Mouse (Mus musculus) hindbrain, embryonic 12.5 days (tissue): ENCODE data around the gene Nedd9. TPM values are rescaled to one million over a fixed set of nuclear protein-coding genes. Genes with fewer than 3 reads are reported as not detected.

ENCODE experiments used
- ATAC-seq: fragments of 200-750 bp; cut with Nextera tagmentation; 2 replicates; pipeline ENCODE4 v1.8.0; 2017; ENCODE audit warnings: moderate TSS enrichment; ENCODE audit not compliant: low FRiP score
- H3K27ac ChIP-seq: fragments of 300-500 bp; sonication (generic); 2 replicates; pipeline ENCODE4 v1.5.1; 2016; ENCODE audit warnings: mild to moderate bottlenecking
- H3K27me3 ChIP-seq: fragments of 300-500 bp; sonication (generic); 2 replicates; pipeline ENCODE4 v1.6.1; 2016; ENCODE audit warnings: mild to moderate bottlenecking
- H3K36me3 ChIP-seq: fragments of 300-500 bp; sonication (generic); 2 replicates; pipeline ENCODE4 v1.6.1; 2016; ENCODE audit warnings: mild to moderate bottlenecking
- H3K4me1 ChIP-seq: fragments of 300-500 bp; sonication (generic); 2 replicates; pipeline ENCODE4 v1.6.1; 2016
- H3K4me2 ChIP-seq: fragments of 300-500 bp; sonication (generic); replicated peaks from 2 replicates; pipeline ENCODE4 v1.6.1; 2016; ENCODE audit warnings: mild to moderate bottlenecking
- H3K4me3 ChIP-seq: fragments of 300-500 bp; sonication (generic); 2 replicates; pipeline ENCODE4 v1.5.1; 2016; ENCODE audit warnings: mild to moderate bottlenecking
- H3K9ac ChIP-seq: fragments of 300-500 bp; sonication (generic); 2 replicates; pipeline ENCODE4 v1.6.1; 2016; ENCODE audit warnings: mild to moderate bottlenecking, moderate library complexity
- H3K9me3 ChIP-seq: fragments of 300-500 bp; sonication (generic); replicated peaks from 2 replicates; pipeline ENCODE4 v1.6.1; 2016; ENCODE audit warnings: mild to moderate bottlenecking
- WGBS: fragments of 180-500 bp; shearing (Covaris S2); methylation state at CpG from one replicate; pipeline ENCODE4 v1.1.7; 2016; 5-methylcytosine and 5-hydroxymethylcytosine counted together
- polyA plus RNA-seq: library from polyadenylated mRNA; unstranded; fragments of >200 nt; fragmentation: Nextera tagmentation; extraction: Ambion mirVana; gene quantifications from 2 replicates; pipeline ENCODE4 v1.2.1, GENCODE M21; 2016

Nedd9 gene
- polyA plus RNA-seq = 17.1 and 17.9 TPM in 2 replicates

GRCm38 (mm10) chr13:41486606-41487408 is at the start of gene Nedd9:
Nedd9 (minus strand) TSS chr13:41487362.
- no peaks in the 10 kb centered on the region for H3K9me3 ChIP-seq
- ATAC-seq = no peak
- 86% methylated on average over 15 of the region's 15 CpGs for WGBS
- H3K27me3 ChIP-seq = peaks cover 2% of the 10 kb centered on the region; the same call in 1 of the 2 replicates
- no peak within 1 kb of the TSS for H3K27ac ChIP-seq
- no peak within 1 kb of the TSS for H3K4me3 ChIP-seq
- no peak within 1 kb of the TSS for H3K9ac ChIP-seq
- H3K4me1 ChIP-seq = 0 out of 2 replicates have a peak, but pooled peaks cover 9% of the 10 kb centered on the region
- no peak within 1 kb of the TSS for H3K4me2 ChIP-seq
- H3K36me3 ChIP-seq = no peaks in the 10 kb centered on the region

DNA sequence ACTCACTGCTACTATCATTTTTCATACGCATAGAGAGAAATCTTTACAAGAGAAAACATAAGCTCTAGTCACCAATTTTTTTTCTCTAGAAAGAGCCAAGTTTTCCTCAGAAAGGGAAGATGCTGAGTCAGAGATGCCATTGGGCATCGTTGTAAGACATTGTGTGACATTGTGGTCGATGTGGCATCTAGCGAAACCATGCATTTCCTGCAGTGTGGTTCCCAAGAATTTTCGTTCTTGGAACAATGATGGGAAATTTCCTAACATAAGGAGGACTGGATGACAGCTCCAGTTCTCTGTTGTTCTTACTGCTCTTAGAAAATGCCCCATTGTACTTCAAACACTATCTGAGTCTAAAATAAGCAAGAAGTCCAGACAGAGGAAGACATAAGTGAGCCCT is 45.5 kb upstream of the Nedd9 start:
- WGBS = 82% methylated on average over 5 of the region's 5 CpGs

DNA sequence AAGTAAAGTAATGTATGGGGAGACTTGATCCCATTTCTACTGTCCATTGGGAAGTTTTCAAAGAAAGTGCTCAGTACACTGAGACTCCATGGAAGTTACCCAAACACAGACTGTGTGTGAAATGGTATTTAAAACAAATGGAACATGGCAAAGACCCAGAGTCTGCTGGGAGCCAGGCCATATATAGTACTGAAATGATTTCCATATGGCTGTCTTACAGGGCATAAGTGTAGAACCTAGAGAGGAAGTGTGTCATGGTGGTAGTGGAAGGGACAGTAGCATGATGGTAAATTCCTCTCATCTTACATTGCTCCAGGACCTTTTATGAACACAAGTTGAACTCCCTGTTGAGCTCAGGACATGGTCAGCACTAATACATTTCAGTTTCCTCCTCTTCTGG is 43.2 kb upstream of the Nedd9 start:
- ATAC-seq = no peak
- Histone ChIP-seq H3K27me3 (no peaks in the 10 kb centered on the region), H3K36me3 (no peaks in the 10 kb centered on the region)

More for the DNA sequence above, 45.5 kb upstream of the Nedd9 start:
- Histone ChIP-seq H3K4me2 (no peak overlapping the region), H3K27me3 (no peaks in the 10 kb centered on the region), H3K4me3 (no peak overlapping the region), H3K4me1 (no peaks in the 10 kb centered on the region), H3K9ac (no peak overlapping the region), H3K27ac (no peak overlapping the region), H3K9me3 (no peaks in the 10 kb centered on the region), H3K36me3 (no peaks in the 10 kb centered on the region)
- no peak for ATAC-seq

DNA sequence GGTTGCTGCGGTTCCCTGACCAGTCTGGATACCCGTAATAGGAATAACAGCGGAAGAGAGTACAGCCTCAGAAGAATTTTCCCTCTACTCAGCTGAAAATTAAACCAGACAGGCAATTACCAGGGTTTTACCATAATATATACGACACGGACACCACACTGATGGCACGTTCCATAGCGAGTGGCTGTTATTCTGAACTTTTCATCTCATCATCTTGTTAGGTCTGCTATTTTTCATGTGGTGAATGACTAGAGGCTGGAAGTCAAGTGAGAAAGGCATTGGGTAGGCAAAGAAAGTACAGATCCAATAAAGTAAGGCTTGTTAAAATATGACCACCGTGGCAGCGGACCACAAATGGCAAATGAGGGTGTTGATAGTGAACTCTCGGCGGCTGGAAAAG is 37.0 kb upstream of the Nedd9 start:
- Histone ChIP-seq H3K27me3 (no peaks in the 10 kb centered on the region), H3K4me3 (no peak overlapping the region), H3K36me3 (no peaks in the 10 kb centered on the region), H3K4me1 (no peaks in the 10 kb centered on the region), H3K27ac (no peak overlapping the region), H3K9me3 (no peaks in the 10 kb centered on the region), H3K9ac (no peak overlapping the region), H3K4me2 (no peak overlapping the region)
- ATAC-seq = no peak
- WGBS = 95% methylated on average over 11 of the region's 11 CpGs

More for the DNA sequence above, 43.2 kb upstream of the Nedd9 start:
- Histone ChIP-seq H3K27ac (no peak overlapping the region), H3K9me3 (no peaks in the 10 kb centered on the region), H3K9ac (no peak overlapping the region), H3K4me1 (no peaks in the 10 kb centered on the region), H3K4me3 (no peak overlapping the region), H3K4me2 (no peak overlapping the region)

GRCm38 (mm10) chr13:41521296-41521695 is 34.1 kb upstream of the Nedd9 start:
- no peaks in the 10 kb centered on the region for H3K4me1 ChIP-seq
- WGBS = 80% methylated on average over 4 of the region's 4 CpGs
- H3K9ac ChIP-seq = no peak overlapping the region
- no peak overlapping the region for H3K27ac ChIP-seq
- no peaks in the 10 kb centered on the region for H3K9me3 ChIP-seq
- no peaks in the 10 kb centered on the region for H3K27me3 ChIP-seq
- H3K36me3 ChIP-seq = no peaks in the 10 kb centered on the region
- no peak overlapping the region for H3K4me2 ChIP-seq
- no peak overlapping the region for H3K4me3 ChIP-seq
- no peak for ATAC-seq

- no peak overlapping the region for H3K4me3 ChIP-seq
- no peaks in the 10 kb centered on the region for H3K9me3 ChIP-seq
- H3K27ac ChIP-seq = no peak overlapping the region
- H3K9ac ChIP-seq = no peak overlapping the region
- H3K27me3 ChIP-seq = no peaks in the 10 kb centered on the region
- 94% methylated on average over 5 of the region's 5 CpGs for WGBS
- no peak for ATAC-seq
- no peaks in the 10 kb centered on the region for H3K36me3 ChIP-seq
- no peaks in the 10 kb centered on the region for H3K4me1 ChIP-seq
- H3K4me2 ChIP-seq = no peak overlapping the region
Measured at GRCm38 (mm10) chr13:41520549-41521161, 33.5 kb upstream of the Nedd9 start.

- Histone ChIP-seq H3K9me3 (no peaks in the 10 kb centered on the region), H3K9ac (no peak overlapping the region), H3K27me3 (no peaks in the 10 kb centered on the region), H3K4me3 (no peak overlapping the region), H3K36me3 (no peaks in the 10 kb centered on the region), H3K27ac (no peak overlapping the region), H3K4me1 (peaks cover 4% of the 10 kb centered on the region), H3K4me2 (no peak overlapping the region)
- WGBS = 89% methylated on average over 4 of the region's 4 CpGs
- no peak for ATAC-seq
Measured at GRCm38 (mm10) chr13:41519792-41520191, 32.6 kb upstream of the Nedd9 start.

DNA sequence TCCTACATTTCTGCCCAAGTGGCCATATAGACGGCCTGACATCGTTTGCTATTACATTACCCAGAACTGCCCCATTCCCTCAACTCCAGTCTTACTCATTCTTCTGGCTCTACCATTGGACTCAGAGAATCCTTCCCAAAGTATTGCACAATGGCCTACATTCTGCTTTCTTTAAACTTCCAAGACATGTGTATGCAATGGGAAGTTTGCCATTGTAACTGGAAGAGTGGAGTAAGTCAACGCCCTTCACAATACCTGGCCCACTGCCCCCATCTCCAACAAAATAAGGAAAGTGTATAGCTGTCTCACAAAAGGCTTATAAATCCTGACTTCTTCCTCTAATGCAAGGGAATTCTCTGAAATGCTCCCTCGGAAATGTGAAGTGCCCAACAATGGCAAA is 30.0 kb upstream of the Nedd9 start:
- H3K9ac ChIP-seq = no peak overlapping the region

DNA sequence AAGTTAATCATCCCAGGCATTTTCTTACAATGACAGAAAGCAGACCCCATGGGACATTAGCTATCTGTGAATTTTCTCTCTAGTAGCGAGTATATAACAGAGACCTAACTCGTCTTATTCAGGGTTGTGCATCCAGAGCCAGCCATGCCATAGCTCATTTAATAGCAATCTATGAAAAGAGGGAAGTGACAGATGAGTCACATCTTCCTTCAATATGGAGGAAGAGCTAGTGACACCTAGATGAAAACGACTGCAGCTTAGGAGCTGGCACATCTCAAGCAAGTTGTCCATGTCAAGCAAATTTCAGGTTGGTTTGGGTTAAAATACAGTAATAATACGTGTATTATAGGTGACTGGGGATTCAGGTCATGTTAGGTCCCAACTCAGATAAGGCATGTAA is 28.6 kb upstream of the Nedd9 start:
- 80% methylated on average over 4 of the region's 4 CpGs for WGBS
- ATAC-seq = no peak
- no peak overlapping the region for H3K27ac ChIP-seq

More for the DNA sequence above, 30.0 kb upstream of the Nedd9 start:
- H3K4me3 ChIP-seq = no peak overlapping the region
- peaks cover 4% of the 10 kb centered on the region for H3K4me1 ChIP-seq
- H3K4me2 ChIP-seq = no peak overlapping the region
- H3K27me3 ChIP-seq = no peaks in the 10 kb centered on the region
- H3K9me3 ChIP-seq = no peaks in the 10 kb centered on the region
- WGBS = 88% methylated on average over 4 of the region's 4 CpGs
- H3K36me3 ChIP-seq = no peaks in the 10 kb centered on the region
- ATAC-seq = no peak
- H3K27ac ChIP-seq = no peak overlapping the region

DNA sequence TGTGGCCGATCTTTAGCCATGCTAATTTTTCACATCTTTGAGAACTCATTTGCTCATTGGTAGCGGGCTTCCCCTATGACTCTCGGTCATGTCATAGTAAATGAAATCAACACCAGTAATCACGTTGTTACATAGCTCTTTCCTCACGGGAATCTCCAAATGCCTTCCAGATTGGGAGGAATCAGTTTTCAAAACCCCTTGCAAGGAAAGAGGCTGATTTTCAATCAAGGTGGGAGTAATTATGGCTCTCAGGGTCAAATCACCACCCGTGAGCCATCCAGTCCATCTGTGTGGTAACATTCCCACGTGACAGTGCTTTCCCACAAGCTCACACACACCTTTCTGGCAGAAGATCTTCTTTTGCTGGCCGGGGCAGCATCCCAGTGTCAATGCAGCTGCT is 27.8 kb upstream of the Nedd9 start:
- no peak for ATAC-seq
- 51% methylated on average over 8 of the region's 8 CpGs for WGBS

More for the DNA sequence above, 28.6 kb upstream of the Nedd9 start:
- Histone ChIP-seq H3K9ac (no peak overlapping the region), H3K27me3 (no peaks in the 10 kb centered on the region), H3K4me2 (no peak overlapping the region), H3K9me3 (no peaks in the 10 kb centered on the region), H3K36me3 (no peaks in the 10 kb centered on the region), H3K4me1 (peaks cover 4% of the 10 kb centered on the region), H3K4me3 (no peak overlapping the region)

DNA sequence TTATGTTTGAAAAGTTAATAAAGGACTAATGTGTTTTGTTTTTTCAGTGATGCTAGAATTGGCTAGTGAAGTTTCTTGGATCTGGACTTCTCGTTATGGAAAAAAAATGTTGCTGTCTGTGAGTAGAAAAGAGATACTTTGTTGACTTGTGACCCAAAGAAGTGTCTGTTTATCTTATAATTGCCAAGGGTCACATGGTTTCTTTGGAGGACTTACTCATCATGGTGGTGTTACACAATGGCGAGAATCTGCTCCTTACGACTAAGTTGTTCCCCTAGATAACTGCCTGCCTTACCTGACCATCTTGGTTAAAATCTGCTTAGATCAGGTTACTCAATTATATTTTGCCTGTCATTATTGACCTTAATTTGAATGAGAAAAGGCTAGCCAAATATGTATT is 26.3 kb upstream of the Nedd9 start:
- H3K27ac ChIP-seq = no peak overlapping the region
- no peak overlapping the region for H3K4me3 ChIP-seq
- H3K27me3 ChIP-seq = no peaks in the 10 kb centered on the region
- no peak overlapping the region for H3K4me2 ChIP-seq
- ATAC-seq = no peak
- no peaks in the 10 kb centered on the region for H3K36me3 ChIP-seq
- H3K9ac ChIP-seq = no peak overlapping the region
- peaks cover 6% of the 10 kb centered on the region for H3K4me1 ChIP-seq
- WGBS = 89% methylated on average over 3 of the region's 3 CpGs
- H3K9me3 ChIP-seq = no peaks in the 10 kb centered on the region

More for the DNA sequence above, 27.8 kb upstream of the Nedd9 start:
- no peak overlapping the region for H3K9ac ChIP-seq
- H3K4me3 ChIP-seq = no peak overlapping the region
- H3K27ac ChIP-seq = no peak overlapping the region
- no peak overlapping the region for H3K4me2 ChIP-seq
- peaks cover 6% of the 10 kb centered on the region for H3K4me1 ChIP-seq
- H3K27me3 ChIP-seq = no peaks in the 10 kb centered on the region
- no peaks in the 10 kb centered on the region for H3K36me3 ChIP-seq
- H3K9me3 ChIP-seq = no peaks in the 10 kb centered on the region

- Histone ChIP-seq H3K36me3 (no peaks in the 10 kb centered on the region), H3K27me3 (no peaks in the 10 kb centered on the region), H3K4me1 (peaks cover 6% of the 10 kb centered on the region), H3K9ac (no peak overlapping the region), H3K4me2 (no peak overlapping the region), H3K4me3 (no peak overlapping the region), H3K9me3 (no peaks in the 10 kb centered on the region), H3K27ac (no peak overlapping the region)
- 87% methylated on average over 4 of the region's 4 CpGs for WGBS
- no peak for ATAC-seq
Measured at GRCm38 (mm10) chr13:41512243-41512642, 25.1 kb upstream of the Nedd9 start.
